Mouse (Mus musculus): ENCODE measurements around the gene Pcdh7. TPM values are rescaled to one million over a fixed set of nuclear protein-coding genes. Genes with fewer than 3 reads are reported as not detected.
"Not testable (repeated sequence)": the region's sequence is repeated elsewhere in the genome, so short reads cannot be mapped to it uniquely, and the experiment has no call there.

Gene Pcdh7
- polyA plus RNA-seq, 1 experiment: 3.7 TPM

DNA sequence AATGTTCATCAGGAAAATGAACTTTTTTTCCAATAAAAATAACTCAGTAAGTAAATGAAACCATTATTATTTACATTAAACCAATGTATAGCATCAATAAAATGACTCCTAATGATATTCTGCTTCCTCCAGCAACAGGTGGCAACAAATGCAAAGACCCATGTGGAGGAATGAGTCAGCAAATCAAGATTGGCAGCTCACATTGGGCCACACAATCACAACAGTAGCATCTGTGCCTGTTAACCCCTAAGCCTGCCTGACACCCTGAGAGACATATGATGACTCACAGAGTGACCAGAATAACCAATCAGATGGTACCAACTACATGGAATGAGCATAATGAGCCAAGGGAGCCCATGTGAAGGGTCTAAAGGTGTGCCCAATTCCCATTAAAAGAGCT is 454.5 kb downstream of the Pcdh7 start:
- Histone ChIP-seq H3K4me1 (ENCODE audit: control insufficient read depth, insufficient read depth, low read length) (no peaks in the 10 kb centered on the region), H3K27ac (ENCODE audit: control insufficient read depth, insufficient read depth, low read depth, low read length, poor library complexity) (no peak overlapping the region), H3K4me3 (replicated peaks; ENCODE audit: control insufficient read depth, low read depth, low read length) (no peak overlapping the region)
- no peak for TF ChIP-seq CTCF (IDR thresholded peaks at IDR 0.05; ENCODE audit: control insufficient read depth, insufficient read depth, low read length)

DNA sequence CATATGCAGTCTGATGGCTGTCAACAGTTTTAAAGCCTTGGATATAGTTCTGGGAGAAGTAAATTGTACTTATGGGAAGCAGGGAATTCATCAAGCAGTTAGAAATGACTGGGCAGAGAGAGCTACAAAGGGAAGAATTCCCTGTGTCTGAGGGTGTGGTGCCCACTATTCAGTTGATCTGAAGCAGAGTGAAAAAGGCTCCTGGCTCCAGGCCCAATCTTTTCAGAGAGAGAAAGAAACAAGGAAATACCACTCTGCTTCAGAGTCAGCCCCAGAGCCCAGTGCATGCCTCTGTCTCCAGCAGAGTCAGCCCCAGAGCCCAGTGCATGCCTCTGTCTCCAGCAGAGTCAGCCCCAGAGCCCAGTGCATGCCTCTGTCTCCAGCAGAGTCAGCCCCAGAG is 456.6 kb downstream of the Pcdh7 start:
- H3K4me1 ChIP-seq (ENCODE audit: control insufficient read depth, insufficient read depth, low read length); H3K4me3 ChIP-seq (replicated peaks; ENCODE audit: control insufficient read depth, low read depth, low read length); H3K27ac ChIP-seq (ENCODE audit: control insufficient read depth, insufficient read depth, low read depth, low read length, poor library complexity): not testable (repeated sequence)

DNA sequence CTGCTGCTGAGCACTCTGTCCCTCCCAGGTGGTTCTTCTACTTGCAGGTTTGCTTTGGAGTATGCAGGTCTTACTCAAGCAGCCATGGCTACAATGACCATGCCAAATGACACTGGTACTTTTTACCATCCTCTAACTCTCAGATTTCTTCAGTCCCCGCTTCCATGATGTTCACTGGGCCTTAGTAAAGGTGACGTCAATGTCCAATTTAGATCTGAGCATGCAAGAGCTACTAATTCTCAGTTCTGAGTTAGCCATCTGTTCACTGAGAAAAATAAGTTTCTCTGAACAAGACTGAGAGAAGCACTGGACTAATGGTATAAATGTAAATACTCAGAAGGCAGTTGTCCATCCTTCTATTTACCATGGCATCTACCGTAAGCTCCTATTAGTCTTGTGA is 457.8 kb downstream of the Pcdh7 start:
- H3K4me1 ChIP-seq (ENCODE audit: control insufficient read depth, insufficient read depth, low read length): no peaks in the 10 kb centered on the region
- no peak overlapping the region for H3K4me3 ChIP-seq (replicated peaks; ENCODE audit: control insufficient read depth, low read depth, low read length)
- TF ChIP-seq CTCF (IDR thresholded peaks at IDR 0.05; ENCODE audit: control insufficient read depth, insufficient read depth, low read length) (no peak), POLR2A (IDR thresholded peaks at IDR 0.05; ENCODE audit: borderline replicate concordance, control insufficient read depth, low read depth, low read length) (no peak)
- 87% methylated on average over 3 of the region's 3 CpGs for WGBS
- no peak overlapping the region for H3K27ac ChIP-seq (ENCODE audit: control insufficient read depth, insufficient read depth, low read depth, low read length, poor library complexity)
